Mouse (Mus musculus) CH12.LX (cell line): ENCODE measurements around the gene Samd4b. TPM values are rescaled to one million over a fixed set of nuclear protein-coding genes. Genes with fewer than 3 reads are reported as not detected.

ENCODE experiments used
- DNase-seq: peaks from one replicate; pipeline ENCODE4 v3.0.0-alpha.2; 2013; ENCODE audit errors: extremely low read depth
- H3K27ac ChIP-seq: 2 replicates; pipeline ENCODE4 v1.5.1; 2012; ENCODE audit warnings: low read depth, mild to moderate bottlenecking, control low read depth, moderate library complexity; ENCODE audit not compliant: insufficient read depth
- H3K27me3 ChIP-seq: replicated peaks from 2 replicates; pipeline ENCODE3; 2012; ENCODE audit warnings: inconsistent platforms
- H3K36me3 ChIP-seq, 2 experiments: replicated peaks in 1 of 2; 2 replicates each; pipeline versions ENCODE3 to v1.6.1; 2012; ENCODE audit warnings: inconsistent platforms in 1 of 2, low read length in 1 of 2, mild to moderate bottlenecking in 1 of 2, mixed read lengths in 1 of 2, moderate library complexity in 1 of 2; ENCODE audit not compliant: control insufficient read depth in 1 of 2, insufficient read depth in 1 of 2
- H3K4me1 ChIP-seq, 2 experiments: 2 replicates each; pipeline ENCODE4 v1.6.1; 2012; ENCODE audit warnings: inconsistent platforms in 1 of 2, moderate library complexity in 1 of 2; ENCODE audit not compliant: insufficient read depth in 2 of 2, control insufficient read depth in 1 of 2
- H3K4me2 ChIP-seq: 2 replicates; pipeline ENCODE4 v1.6.1; 2012; ENCODE audit warnings: low read depth, mild to moderate bottlenecking, control low read depth; ENCODE audit not compliant: poor library complexity, insufficient read depth, severe bottlenecking
- H3K4me3 ChIP-seq, 3 experiments: fragments of 150-350 bp in 1 of 3; sonication (generic) in 1 of 3; replicated peaks in 1 of 3; 2 replicates each; pipeline versions ENCODE3 to v1.5.1; 2011 to 2012; ENCODE audit warnings: low read depth in 2 of 3, low read length in 2 of 3, mild to moderate bottlenecking in 2 of 3, moderate library complexity in 2 of 3, control low read depth in 1 of 3, improper control_type of control experiment in 1 of 3, inconsistent platforms in 1 of 3, mixed read lengths in 1 of 3; ENCODE audit not compliant: poor library complexity in 1 of 3
- H3K79me2 ChIP-seq: replicated peaks from 2 replicates; pipeline ENCODE4 v1.6.1; 2012; ENCODE audit warnings: mild to moderate bottlenecking, moderate library complexity; ENCODE audit not compliant: control insufficient read depth, poor library complexity, insufficient read depth, severe bottlenecking; ENCODE audit errors: extremely low read depth
- H3K9ac ChIP-seq: 2 replicates; pipeline ENCODE4 v1.6.1; 2012; ENCODE audit warnings: low read depth, mild to moderate bottlenecking, control low read depth, moderate library complexity; ENCODE audit not compliant: insufficient read depth
- H3K9me3 ChIP-seq: replicated peaks from 2 replicates; pipeline ENCODE3; 2012; ENCODE audit warnings: low read length, inconsistent platforms, mixed read lengths
- BHLHE40 ChIP-seq: IDR thresholded peaks from 2 replicates; pipeline ENCODE4 v1.6.1; 2011; ENCODE audit warnings: mild to moderate bottlenecking, low read depth, low read length, improper control_type of control experiment
- CHD1 ChIP-seq: IDR thresholded peaks from 2 replicates; pipeline ENCODE4 v1.6.1; 2012; ENCODE audit warnings: low read depth, low read length, improper control_type of control experiment, inconsistent platforms
- CHD2 ChIP-seq: IDR thresholded peaks from 2 replicates; pipeline ENCODE4 v1.6.1; 2011; ENCODE audit warnings: low read length, improper control_type of control experiment
- CTCF ChIP-seq, 2 experiments: IDR thresholded peaks in 1 of 2; conservative IDR thresholded peaks in 1 of 2; 2 replicates each; pipeline ENCODE4 v1.5.1; 2011 to 2012; ENCODE audit warnings: low read depth in 2 of 2, low read length in 2 of 2, improper control_type of control experiment in 1 of 2, inconsistent platforms in 1 of 2, mild to moderate bottlenecking in 1 of 2, moderate library complexity in 1 of 2
- ELF1 ChIP-seq: IDR thresholded peaks from 2 replicates; pipeline ENCODE4 v1.6.1; 2014; ENCODE audit warnings: low read depth, mild to moderate bottlenecking, inconsistent platforms, low read length, improper control_type of control experiment
- EP300 ChIP-seq: IDR thresholded peaks from 2 replicates; pipeline ENCODE4 v1.6.1; 2011; ENCODE audit warnings: low read length, improper control_type of control experiment
- ETS1 ChIP-seq: conservative IDR thresholded peaks from 2 replicates; pipeline ENCODE4 v1.6.1; 2012; ENCODE audit warnings: low read depth, mild to moderate bottlenecking, inconsistent platforms, low read length, improper control_type of control experiment, moderate library complexity
- GABPA ChIP-seq: IDR thresholded peaks from 2 replicates; pipeline ENCODE4 v1.6.1; 2012; ENCODE audit warnings: low read depth, low read length, improper control_type of control experiment, inconsistent platforms; ENCODE audit not compliant: insufficient replicate concordance
- HCFC1 ChIP-seq: IDR thresholded peaks from 2 replicates; pipeline ENCODE4 v1.6.1; 2012; ENCODE audit warnings: low read depth, mild to moderate bottlenecking, inconsistent platforms, low read length, improper control_type of control experiment
- IRF4 ChIP-seq: IDR thresholded peaks from 2 replicates; pipeline ENCODE4 v1.6.1; 2014; ENCODE audit warnings: low read depth, mild to moderate bottlenecking, inconsistent platforms, low read length, improper control_type of control experiment
- JUN ChIP-seq: IDR thresholded peaks from 2 replicates; pipeline ENCODE4 v1.6.1; 2011; ENCODE audit warnings: low read depth, mild to moderate bottlenecking, low read length, improper control_type of control experiment, moderate library complexity; ENCODE audit not compliant: insufficient read depth
- JUND ChIP-seq: conservative IDR thresholded peaks from 2 replicates; pipeline ENCODE4 v1.6.1; 2011; ENCODE audit warnings: low read depth, low read length, improper control_type of control experiment
- KAT2A ChIP-seq: IDR thresholded peaks from 2 replicates; pipeline ENCODE4 v1.6.1; 2012; ENCODE audit warnings: low read length, improper control_type of control experiment, inconsistent platforms; ENCODE audit not compliant: insufficient replicate concordance
- MAFK ChIP-seq: IDR thresholded peaks from 2 replicates; pipeline ENCODE4 v1.6.1; 2011; ENCODE audit warnings: low read length, improper control_type of control experiment; ENCODE audit not compliant: insufficient replicate concordance
- MAX ChIP-seq: IDR thresholded peaks from 2 replicates; pipeline ENCODE4 v1.6.1; 2011; ENCODE audit warnings: low read length, improper control_type of control experiment
- MAZ ChIP-seq: IDR thresholded peaks from 2 replicates; pipeline ENCODE4 v1.6.1; 2012; ENCODE audit warnings: low read depth, mild to moderate bottlenecking, inconsistent platforms, low read length, improper control_type of control experiment, moderate library complexity
- MEF2A ChIP-seq: IDR thresholded peaks from 2 replicates; pipeline ENCODE4 v1.6.1; 2014; ENCODE audit warnings: low read depth, mild to moderate bottlenecking, inconsistent platforms, low read length, improper control_type of control experiment, borderline replicate concordance
- MXI1 ChIP-seq: IDR thresholded peaks from 2 replicates; pipeline ENCODE4 v1.6.1; 2011; ENCODE audit warnings: mild to moderate bottlenecking, low read depth, low read length, improper control_type of control experiment
- MYC ChIP-seq: IDR thresholded peaks from 2 replicates; pipeline ENCODE4 v1.6.1; 2011; ENCODE audit warnings: low read depth, mild to moderate bottlenecking, improper control_type of control experiment, low read length
- NRF1 ChIP-seq: IDR thresholded peaks from 2 replicates; pipeline ENCODE4 v1.6.1; 2014; ENCODE audit warnings: low read depth, mild to moderate bottlenecking, inconsistent platforms, low read length, improper control_type of control experiment, moderate library complexity
- PAX5 ChIP-seq: IDR thresholded peaks from 2 replicates; pipeline ENCODE4 v1.6.1; 2012; ENCODE audit warnings: low read length, inconsistent platforms, mixed read lengths
- POLR2A ChIP-seq: IDR thresholded peaks from 2 replicates; pipeline ENCODE4 v1.6.1; 2011; ENCODE audit warnings: low read depth, mild to moderate bottlenecking, improper control_type of control experiment, low read length
- POLR2AphosphoS2 ChIP-seq: IDR thresholded peaks from 2 replicates; pipeline ENCODE4 v1.6.1; 2011; ENCODE audit warnings: low read depth, low read length, improper control_type of control experiment
- RAD21 ChIP-seq: IDR thresholded peaks from 2 replicates; pipeline ENCODE4 v1.6.1; 2011; ENCODE audit warnings: low read depth, mild to moderate bottlenecking, low read length, improper control_type of control experiment, moderate library complexity
- RCOR1 ChIP-seq: conservative IDR thresholded peaks from 2 replicates; pipeline ENCODE4 v1.6.1; 2012; ENCODE audit warnings: low read depth, mild to moderate bottlenecking, inconsistent platforms, low read length, improper control_type of control experiment
- SIN3A ChIP-seq: IDR thresholded peaks from 2 replicates; pipeline ENCODE4 v1.6.1; 2012; ENCODE audit warnings: low read length, improper control_type of control experiment, inconsistent platforms
- TCF12 ChIP-seq: IDR thresholded peaks from 2 replicates; pipeline ENCODE4 v1.6.1; 2014; ENCODE audit warnings: low read depth, mild to moderate bottlenecking, inconsistent platforms, low read length, improper control_type of control experiment
- USF1 ChIP-seq: IDR thresholded peaks from 2 replicates; pipeline ENCODE4 v1.6.1; 2014; ENCODE audit warnings: low read depth, mild to moderate bottlenecking, inconsistent platforms, low read length, improper control_type of control experiment
- USF2 ChIP-seq: conservative IDR thresholded peaks from 2 replicates; pipeline ENCODE4 v1.6.1; 2011; ENCODE audit warnings: low read depth, low read length, improper control_type of control experiment
- ZC3H11A ChIP-seq: IDR thresholded peaks from 2 replicates; pipeline ENCODE4 v1.6.1; 2012; ENCODE audit warnings: low read depth, mild to moderate bottlenecking, inconsistent platforms, low read length, improper control_type of control experiment
- ZKSCAN1 ChIP-seq: IDR thresholded peaks from 2 replicates; pipeline ENCODE4 v1.6.1; 2012; ENCODE audit warnings: low read depth, inconsistent platforms, low read length, improper control_type of control experiment, borderline replicate concordance
- ZMIZ1 ChIP-seq: IDR thresholded peaks from 2 replicates; pipeline ENCODE4 v1.6.1; 2012; ENCODE audit warnings: low read depth, mild to moderate bottlenecking, inconsistent platforms, low read length, improper control_type of control experiment
- ZNF384 ChIP-seq: IDR thresholded peaks from 2 replicates; pipeline ENCODE4 v1.6.1; 2012; ENCODE audit warnings: low read depth, low read length, improper control_type of control experiment, inconsistent platforms
- dilution Hi-C: fragments of 300-500 bp; cut with MboI; formaldehyde crosslinking; loops from 2 replicates; pipeline ENCODE4 v1.14.3; 2020; ENCODE audit warnings: low sequenced_read_pairs; ENCODE audit not compliant: extremely low pct_unique_long_range_greater_than_20kb, extremely low pct_ligation_motif_present
- in situ Hi-C: fragments of 300-500 bp; cut with MboI; formaldehyde crosslinking; loops from 3 replicates; pipeline ENCODE4 v1.14.3; 2019; ENCODE audit warnings: low sequenced_read_pairs, low pct_ligation_motif_present, low pct_unique_long_range_greater_than_20kb, mixed read lengths
- polyA plus RNA-seq: library from polyadenylated mRNA; unstranded; fragments of >175 nt; gene quantifications from 2 replicates; pipeline ENCODE4 v1.2.1, GENCODE M21; 2012; ENCODE audit warnings: low read depth; ENCODE audit not compliant: insufficient read length
- total RNA-seq, 2 experiments: library from RNA; depleted of rRNA; stranded (reverse); fragments of 300-350 nt in 1 of 2; fragments of >200 nt in 1 of 2; gene quantifications; 2 replicates each; pipeline ENCODE4 v1.2.3; 2012 to 2014

Samd4b gene
- total and polyA plus RNA-seq, 3 experiments, result 3.7 to 24.6 (median 10.0) TPM

DNA sequence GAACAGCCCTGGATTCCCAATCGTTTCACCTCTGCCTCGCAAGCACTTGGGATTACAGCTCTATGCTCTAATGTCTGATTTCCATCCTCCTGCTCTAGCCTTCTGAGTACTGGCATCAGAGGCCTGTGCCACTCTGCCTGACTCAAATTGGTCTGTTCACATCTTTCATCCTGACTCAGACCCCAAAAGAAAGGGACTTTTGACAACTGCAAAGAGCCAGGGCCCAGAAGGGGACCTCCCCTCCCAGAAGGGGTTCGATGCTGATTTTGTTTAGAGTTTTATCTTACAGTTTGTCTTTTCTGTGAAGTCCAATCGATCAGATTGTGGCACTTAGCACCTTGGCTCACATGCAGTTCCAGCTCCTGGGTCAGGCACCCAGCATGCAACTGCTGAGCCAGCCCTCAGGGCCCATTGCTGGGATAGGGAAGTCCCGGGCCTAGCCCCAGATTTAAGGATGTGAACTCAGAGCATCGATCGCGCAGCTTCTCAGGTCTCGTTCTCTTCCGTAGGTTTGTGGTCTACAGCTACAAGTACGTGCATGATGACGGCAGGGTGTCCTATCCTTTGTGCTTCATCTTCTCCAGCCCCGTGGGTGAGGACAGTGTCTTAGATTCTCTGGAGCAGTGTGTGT lies 153.5 kb downstream of the Samd4b start (continued):
- TF ChIP-seq MEF2A (peak; percentile 27), RAD21 (no peak), ZKSCAN1 (no peak)

DNA sequence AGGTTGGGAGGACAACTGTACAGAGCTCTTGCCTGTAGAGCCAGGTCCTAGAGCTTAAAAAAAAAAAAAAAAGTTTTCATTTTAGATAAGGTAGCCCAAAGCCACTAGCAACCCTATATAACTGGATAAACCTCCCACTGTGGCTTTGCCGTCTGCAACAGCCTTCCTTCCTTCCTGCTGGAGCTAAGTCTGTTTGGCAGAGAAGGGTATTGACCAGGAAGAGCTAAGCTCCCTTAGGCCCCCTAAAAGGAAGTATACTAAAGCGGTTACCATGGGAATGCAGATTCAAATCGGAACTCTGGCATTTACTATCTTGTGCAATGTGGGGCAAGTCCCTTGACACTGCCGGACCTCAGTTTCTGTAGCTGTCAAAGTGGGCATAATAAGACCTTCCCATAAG lies 155.3 kb downstream of the Samd4b start:
- Histone ChIP-seq H3K9me3 (no peaks in the 10 kb centered on the region), H3K36me3 (peaks cover 0 to 16% of the 10 kb centered on the region in 2 experiments), H3K4me3 (no peak overlapping the region), H3K4me2 (peak overlapping the region; percentile 79), H3K79me2 (no peaks in the 10 kb centered on the region), H3K27ac (peak overlapping the region; percentile 59), H3K4me1 (peaks cover 16 to 66% of the 10 kb centered on the region in 2 experiments), H3K27me3 (no peaks in the 10 kb centered on the region), H3K9ac (peak overlapping the region; percentile 60)
- in situ Hi-C loops, result no loop called here
- TF ChIP-seq JUN (peak; percentile 50), ZKSCAN1 (no peak), MYC (no peak), ZNF384 (0 out of 2 replicates have a peak, but pooled peaks have one; percentile 1), RCOR1 (peak; percentile 38; the same call in 1 of the 2 replicates), EP300 (peak; percentile 75; the same call in 1 of the 2 replicates), MXI1 (peak; percentile 90), ELF1 (peak; percentile 83), MAFK (no peak), HCFC1 (no peak), POLR2A (peak; percentile 37; the same call in 1 of the 2 replicates), GABPA (no peak), IRF4 (peak; percentile 97), BHLHE40 (no peak), MAZ (no peak), USF2 (no peak), TCF12 (no peak), CHD2 (no peak), CHD1 (no peak; the same call in 1 of the 2 replicates), ETS1 (peak; percentile 58), ZC3H11A (no peak), MAX (no peak; the same call in 1 of the 2 replicates), KAT2A (no peak), NRF1 (no peak), USF1 (no peak), RAD21 (no peak), JUND (peak; percentile 65), POLR2AphosphoS2 (no peak), PAX5 (no peak), ZMIZ1 (no peak), MEF2A (peak; percentile 78; the same call in 1 of the 2 replicates), SIN3A (peak; percentile 79), CTCF (conservative IDR thresholded peaks at IDR 0.05 in 1 of 2, IDR thresholded peaks at IDR 0.05 in 1 of 2; ENCODE audit: low read depth in 2 of 2, low read length in 2 of 2) (no peak)
- peak; percentile 60 for DNase-seq
- dilution Hi-C loops, result no loop called here
